Mouse (Mus musculus): Measurements from ENCODE around the gene Taar9. TPM values are rescaled to one million over a fixed set of nuclear protein-coding genes. Genes with fewer than 3 reads are reported as not detected.
"Not testable (repeated sequence)": the region's sequence is repeated elsewhere in the genome, so short reads cannot be mapped to it uniquely, and the experiment has no call there.

Taar9 gene
- polyA plus RNA-seq (2016; fragmentation: Nextera tagmentation; extraction: Ambion mirVana), result not detected in 2 replicates

DNA sequence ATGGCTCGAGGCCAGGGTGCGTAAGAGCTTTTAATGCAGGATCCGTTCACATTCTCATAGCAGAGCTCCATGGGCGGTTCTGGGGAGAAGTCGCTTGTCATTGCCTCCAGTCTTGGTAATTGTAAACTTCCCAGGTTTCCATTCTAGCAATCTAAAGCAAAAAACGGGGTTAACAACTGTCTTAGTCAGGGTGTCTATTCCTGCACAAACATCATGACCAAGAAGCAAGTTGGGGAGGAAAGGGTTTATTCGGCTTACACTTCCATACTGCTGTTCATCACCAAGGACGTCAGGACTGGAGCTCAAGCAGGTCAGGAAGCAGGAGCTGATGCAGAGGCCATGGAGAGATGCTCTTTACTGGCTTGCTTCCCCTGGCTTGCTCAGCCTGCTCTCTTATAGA, at the start of gene Taar9:
Gene Taar9, minus strand, starts transcription at position 101 of the 400 bp plus-strand sequence.
- not testable (repeated sequence) for H3K9me3 ChIP-seq; H3K9ac ChIP-seq; H3K4me1 ChIP-seq; H3K4me3 ChIP-seq; H3K36me3 ChIP-seq; H3K27me3 ChIP-seq (replicated peaks); H3K27ac ChIP-seq; ATAC-seq (ENCODE audit: low FRiP score, low read depth); H3K4me2 ChIP-seq (replicated peaks)
- 87% methylated on average over 8 of the region's 8 CpGs for WGBS

DNA sequence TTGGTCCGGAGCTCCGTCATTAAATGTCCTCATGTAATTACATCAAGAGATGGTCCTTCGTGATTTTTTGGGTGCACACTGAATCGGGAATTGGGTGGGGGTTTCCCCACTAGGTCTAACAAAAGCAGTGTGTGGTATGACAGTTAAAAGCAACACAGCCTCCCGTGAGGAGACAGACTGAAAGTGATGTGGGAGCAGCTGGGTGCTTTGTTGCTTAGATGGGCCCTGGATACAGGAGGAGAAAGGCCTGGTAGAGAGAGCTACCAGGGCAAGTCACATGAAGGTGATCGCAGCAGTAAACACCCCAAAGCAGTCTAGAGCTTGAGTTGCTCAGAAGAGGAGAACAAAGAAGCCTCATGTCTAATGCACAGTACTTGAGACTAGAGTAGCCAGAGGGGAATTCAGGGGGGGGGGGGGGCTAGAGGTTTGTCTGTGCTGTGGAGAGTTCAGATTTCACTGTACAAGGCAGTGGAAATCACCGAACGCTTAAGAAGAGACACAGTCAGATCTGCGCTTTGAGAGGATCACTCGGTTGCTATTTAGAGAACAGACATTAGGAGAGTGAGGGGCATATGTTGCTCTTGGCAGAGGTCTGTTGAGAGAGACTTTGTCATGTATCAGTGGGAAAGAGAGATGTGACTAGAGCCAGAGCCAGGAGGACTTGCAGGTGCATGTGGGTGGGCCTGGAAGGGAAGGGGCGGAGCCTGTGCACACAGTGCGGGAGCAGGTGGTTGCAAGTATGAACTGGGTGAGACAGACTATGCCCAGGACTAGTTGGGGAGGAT, 49.3 kb upstream of the Taar9 start:
- WGBS, result 92% methylated on average over 12 of the region's 12 CpGs
- peaks cover 35% of the 10 kb centered on the region for H3K36me3 ChIP-seq
- H3K4me2 ChIP-seq (replicated peaks), result no peak overlapping the region
- ATAC-seq (ENCODE audit: low FRiP score, low read depth), result peak; percentile 66; the same call in 1 of the 2 replicates
- no peaks in the 10 kb centered on the region for H3K4me1 ChIP-seq
- H3K27ac ChIP-seq, result no peak overlapping the region
- H3K9me3 ChIP-seq, result no peaks in the 10 kb centered on the region
- no peak overlapping the region for H3K4me3 ChIP-seq
- H3K27me3 ChIP-seq (replicated peaks), result no peaks in the 10 kb centered on the region
- no peak overlapping the region for H3K9ac ChIP-seq

DNA sequence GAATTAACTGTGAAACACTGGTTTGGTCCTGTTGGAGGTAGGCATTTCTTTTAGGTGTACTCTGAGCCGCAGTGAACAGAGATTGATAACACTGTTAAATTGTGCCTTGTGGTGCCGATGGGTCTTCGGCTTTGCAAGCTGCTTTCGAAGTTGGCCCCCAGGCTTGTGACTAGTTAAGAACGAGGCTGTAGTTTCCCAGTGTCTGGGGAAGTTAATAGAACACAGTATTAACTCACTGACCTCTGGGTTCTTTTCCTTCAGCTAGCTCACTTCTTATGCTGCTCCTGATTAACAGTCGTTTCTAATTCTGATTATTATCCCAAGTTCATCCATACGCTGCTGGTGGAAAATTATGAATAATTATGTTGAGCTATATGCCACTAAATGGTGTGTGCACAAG, 40.8 kb upstream of the Taar9 start:
- 44% methylated on average over 7 of the region's 7 CpGs for WGBS
- no peaks in the 10 kb centered on the region for H3K9me3 ChIP-seq
- no peaks in the 10 kb centered on the region for H3K27me3 ChIP-seq (replicated peaks)
- H3K9ac ChIP-seq, result 0 out of 2 replicates have a peak overlapping the region, but pooled peaks have one; percentile 17
- H3K4me1 ChIP-seq, result peaks cover 11% of the 10 kb centered on the region; the same call in 1 of the 2 replicates
- peaks cover under 1% of the 10 kb centered on the region; the same call in 1 of the 2 replicates for H3K36me3 ChIP-seq
- H3K4me2 ChIP-seq (replicated peaks), result peak overlapping the region; percentile 60
- H3K4me3 ChIP-seq, result peak overlapping the region; percentile 24
- ATAC-seq (ENCODE audit: low FRiP score, low read depth), result no peak
- no peak overlapping the region for H3K27ac ChIP-seq

DNA sequence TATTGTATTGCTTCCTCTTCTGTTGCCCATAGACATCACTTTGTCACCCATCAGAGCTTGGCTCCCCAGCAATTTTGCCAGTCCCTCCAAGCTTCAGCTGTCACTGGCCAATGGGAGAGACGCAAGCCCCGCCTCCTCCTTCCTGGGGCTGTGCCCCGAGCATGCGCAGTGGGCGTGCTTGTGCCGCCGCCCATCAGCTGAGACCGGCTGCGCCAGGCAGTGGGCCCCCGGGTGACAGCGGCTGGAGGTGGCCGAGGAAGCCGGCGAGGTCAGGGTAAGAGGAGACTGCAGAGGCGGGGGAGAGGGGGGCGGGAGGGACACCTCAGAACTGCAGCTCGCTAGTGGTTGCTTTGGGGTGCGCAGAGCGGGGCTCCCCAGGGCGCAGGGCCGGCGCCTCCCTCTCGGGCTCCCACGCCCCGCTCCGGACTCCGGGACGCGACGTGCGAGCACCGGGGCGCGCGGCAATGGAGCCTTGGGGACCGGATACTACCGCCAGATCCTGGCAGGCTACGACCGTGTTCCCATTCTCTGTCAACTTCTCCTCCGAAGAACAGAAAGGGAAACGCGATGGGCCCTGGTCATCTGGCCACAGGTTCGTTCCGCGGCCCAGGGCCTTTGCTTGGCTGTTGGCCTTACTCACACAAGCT, 39.9 kb upstream of the Taar9 start, which contains the start of gene Stx7:
Gene Stx7, plus strand, starts transcription at position 168 of the 647 bp plus-strand sequence.
- Histone ChIP-seq H3K27me3 (replicated peaks) (no peaks in the 10 kb centered on the region), H3K9ac (peak within 1 kb of the TSS; percentile 64), H3K27ac (no peak within 1 kb of the TSS), H3K36me3 (no peaks in the 10 kb centered on the region), H3K4me3 (peak within 1 kb of the TSS; percentile 67), H3K4me1 (peaks cover 11% of the 10 kb centered on the region; the same call in 1 of the 2 replicates), H3K9me3 (no peaks in the 10 kb centered on the region), H3K4me2 (replicated peaks) (peak within 1 kb of the TSS; percentile 60)
- ATAC-seq (ENCODE audit: low FRiP score, low read depth), result peak; percentile 99
- under 1% methylated on average over 44 of the region's 45 CpGs for WGBS

DNA sequence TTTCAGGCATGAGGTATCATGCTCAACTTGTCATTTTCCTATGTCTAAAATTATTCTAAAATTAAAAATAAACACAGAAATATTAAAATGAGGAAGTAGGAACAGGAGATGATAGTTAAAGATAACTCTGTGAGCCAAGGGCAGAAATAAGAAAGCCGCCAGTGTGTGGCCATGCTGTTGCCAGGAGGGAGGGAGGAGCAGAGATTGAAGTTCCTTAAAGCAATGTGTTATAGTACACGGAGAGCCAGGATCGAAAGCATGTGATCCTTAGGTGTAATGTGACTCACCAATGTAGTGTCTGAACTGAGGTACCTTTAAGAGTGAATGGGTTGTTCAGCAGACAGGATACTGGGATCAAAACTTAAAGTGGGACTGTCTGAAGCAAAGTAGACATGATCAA, 33.4 kb upstream of the Taar9 start:
- Histone ChIP-seq H3K9ac (no peak overlapping the region), H3K36me3 (no peaks in the 10 kb centered on the region), H3K9me3 (no peaks in the 10 kb centered on the region), H3K4me1 (no peaks in the 10 kb centered on the region), H3K27ac (no peak overlapping the region), H3K4me2 (replicated peaks) (no peak overlapping the region), H3K27me3 (replicated peaks) (no peaks in the 10 kb centered on the region), H3K4me3 (no peak overlapping the region)
- WGBS, result 83% methylated on average over 3 of the region's 3 CpGs
- no peak for ATAC-seq (ENCODE audit: low FRiP score, low read depth)

DNA sequence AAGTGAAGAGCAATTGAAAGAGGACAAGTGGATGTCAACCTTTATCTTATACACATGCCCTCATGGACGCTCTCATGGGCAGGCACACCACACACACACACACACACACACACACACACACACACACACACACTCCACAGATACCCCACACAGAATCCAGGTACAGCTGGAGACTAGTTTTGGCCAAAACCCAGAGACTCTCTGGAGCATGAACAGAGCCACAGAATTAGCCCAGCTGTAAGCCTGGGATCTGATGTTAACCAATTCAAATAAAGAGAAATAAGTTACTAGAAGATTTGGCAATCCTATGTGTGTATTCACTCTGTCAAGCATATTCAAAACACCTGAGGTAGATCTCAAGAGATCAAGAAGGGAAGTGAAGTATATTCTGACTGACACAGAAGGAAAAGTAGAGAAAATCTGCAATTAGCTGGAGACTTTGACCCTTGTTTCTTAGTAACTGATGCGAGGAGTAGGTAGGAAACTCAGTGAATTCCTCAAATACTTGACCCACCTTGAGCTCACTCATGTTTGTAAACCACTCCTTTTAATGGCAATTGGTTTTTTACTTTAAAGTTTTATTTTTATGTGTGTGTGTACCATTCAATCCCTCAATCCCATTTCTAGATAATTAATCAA, 29.4 kb upstream of the Taar9 start:
- H3K27me3 ChIP-seq (replicated peaks), result no peaks in the 10 kb centered on the region
- whole genome bisulfite sequencing, result 87% methylated on average over 2 of the region's 2 CpGs
- ATAC-seq (ENCODE audit: low FRiP score, low read depth), result no peak
- no peaks in the 10 kb centered on the region for H3K9me3 ChIP-seq
- H3K27ac ChIP-seq, result no peak overlapping the region
- no peaks in the 10 kb centered on the region for H3K4me1 ChIP-seq
- H3K9ac ChIP-seq, result no peak overlapping the region
- no peaks in the 10 kb centered on the region for H3K36me3 ChIP-seq
- H3K4me3 ChIP-seq, result no peak overlapping the region
- H3K4me2 ChIP-seq (replicated peaks), result no peak overlapping the region

DNA sequence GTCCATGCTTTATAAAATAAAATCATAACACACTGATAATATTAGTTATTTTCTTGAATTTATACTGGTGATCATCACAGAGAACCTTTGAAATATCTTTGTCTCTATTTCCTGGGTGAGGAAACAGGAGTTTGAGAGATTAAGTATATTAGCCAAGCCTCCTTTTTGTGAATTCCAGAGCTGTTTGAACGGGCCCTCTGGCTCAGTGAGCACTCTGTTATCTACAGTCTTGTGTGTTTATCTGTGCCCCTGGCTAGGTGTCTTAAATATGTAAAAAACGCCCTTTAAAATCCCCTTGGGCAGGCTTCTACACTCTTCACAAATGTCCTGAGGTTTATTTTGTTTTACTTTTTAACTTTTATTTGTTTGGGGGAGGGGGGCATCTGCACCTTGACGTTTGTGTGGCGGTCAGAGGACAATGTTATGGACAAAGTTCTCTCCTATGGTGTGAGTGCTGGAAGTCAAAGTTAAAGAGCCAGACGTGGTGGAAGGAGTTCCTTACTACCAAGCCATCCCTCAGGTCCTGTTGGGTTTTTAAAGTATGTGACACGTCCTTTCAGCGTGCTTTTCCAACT, 24.8 kb upstream of the Taar9 start:
- Histone ChIP-seq H3K4me2 (replicated peaks) (no peak overlapping the region), H3K9me3 (no peaks in the 10 kb centered on the region), H3K9ac (no peak overlapping the region), H3K27ac (no peak overlapping the region), H3K36me3 (no peaks in the 10 kb centered on the region), H3K27me3 (replicated peaks) (no peaks in the 10 kb centered on the region), H3K4me1 (no peaks in the 10 kb centered on the region), H3K4me3 (no peak overlapping the region)
- ATAC-seq (ENCODE audit: low FRiP score, low read depth), result no peak
- 64% methylated on average over 7 of the region's 7 CpGs for WGBS

DNA sequence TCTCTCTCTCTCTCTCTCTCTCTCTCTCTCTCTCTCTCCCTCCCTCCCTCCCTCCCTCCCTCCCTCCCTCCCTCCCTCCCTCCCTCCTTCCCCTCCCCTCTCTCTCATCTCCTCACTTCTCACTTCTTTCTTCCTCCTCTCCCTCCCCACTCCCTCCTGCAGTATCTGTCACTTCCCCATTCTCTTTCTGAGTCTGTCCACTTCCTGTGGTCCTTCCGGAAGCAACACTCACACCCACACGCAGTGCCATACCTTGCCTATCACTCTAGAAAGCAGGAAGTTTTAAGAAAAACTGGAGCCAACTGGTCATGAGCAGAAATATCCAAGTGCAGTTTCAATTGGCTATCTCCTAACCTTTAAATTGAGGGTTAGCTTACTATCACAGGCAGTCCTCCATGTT, 23.8 kb upstream of the Taar9 start:
- Histone ChIP-seq H3K9me3 (no peaks in the 10 kb centered on the region), H3K9ac (no peak overlapping the region), H3K4me1 (no peaks in the 10 kb centered on the region), H3K4me2 (replicated peaks) (no peak overlapping the region), H3K4me3 (no peak overlapping the region), H3K36me3 (no peaks in the 10 kb centered on the region), H3K27me3 (replicated peaks) (no peaks in the 10 kb centered on the region), H3K27ac (no peak overlapping the region)
- ATAC-seq (ENCODE audit: low FRiP score, low read depth), result no peak
- 61% methylated on average over 2 of the region's 2 CpGs for WGBS

DNA sequence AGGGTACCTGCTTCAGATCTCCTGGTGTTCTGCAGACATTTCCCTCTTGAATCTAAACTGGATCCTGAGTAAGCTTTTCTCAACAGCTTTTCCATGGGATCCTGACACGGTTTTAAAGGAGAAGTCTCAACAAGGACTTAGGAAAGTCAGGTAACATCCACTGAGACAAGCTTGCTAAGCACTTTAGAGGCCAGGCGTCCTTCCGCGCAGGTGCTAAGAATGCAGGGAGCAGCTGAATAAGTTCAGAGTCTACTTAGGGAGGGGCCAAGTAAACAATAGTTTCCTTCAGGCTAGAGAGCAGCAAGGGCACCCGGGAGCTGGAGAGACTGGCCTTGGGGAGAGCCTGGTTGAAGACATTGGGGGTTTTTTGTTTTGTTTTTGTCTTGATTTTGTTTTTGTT, 22.9 kb upstream of the Taar9 start:
- 0 out of 2 replicates have a peak overlapping the region, but pooled peaks have one; percentile 14 for H3K4me2 ChIP-seq (replicated peaks)
- no peak for ATAC-seq (ENCODE audit: low FRiP score, low read depth)
- H3K36me3 ChIP-seq, result no peaks in the 10 kb centered on the region
- no peaks in the 10 kb centered on the region for H3K4me1 ChIP-seq
- no peaks in the 10 kb centered on the region for H3K27me3 ChIP-seq (replicated peaks)
- 20% methylated on average over 5 of the region's 5 CpGs for WGBS
- H3K4me3 ChIP-seq, result no peak overlapping the region
- no peak overlapping the region for H3K9ac ChIP-seq
- no peaks in the 10 kb centered on the region for H3K9me3 ChIP-seq
- H3K27ac ChIP-seq, result no peak overlapping the region

DNA sequence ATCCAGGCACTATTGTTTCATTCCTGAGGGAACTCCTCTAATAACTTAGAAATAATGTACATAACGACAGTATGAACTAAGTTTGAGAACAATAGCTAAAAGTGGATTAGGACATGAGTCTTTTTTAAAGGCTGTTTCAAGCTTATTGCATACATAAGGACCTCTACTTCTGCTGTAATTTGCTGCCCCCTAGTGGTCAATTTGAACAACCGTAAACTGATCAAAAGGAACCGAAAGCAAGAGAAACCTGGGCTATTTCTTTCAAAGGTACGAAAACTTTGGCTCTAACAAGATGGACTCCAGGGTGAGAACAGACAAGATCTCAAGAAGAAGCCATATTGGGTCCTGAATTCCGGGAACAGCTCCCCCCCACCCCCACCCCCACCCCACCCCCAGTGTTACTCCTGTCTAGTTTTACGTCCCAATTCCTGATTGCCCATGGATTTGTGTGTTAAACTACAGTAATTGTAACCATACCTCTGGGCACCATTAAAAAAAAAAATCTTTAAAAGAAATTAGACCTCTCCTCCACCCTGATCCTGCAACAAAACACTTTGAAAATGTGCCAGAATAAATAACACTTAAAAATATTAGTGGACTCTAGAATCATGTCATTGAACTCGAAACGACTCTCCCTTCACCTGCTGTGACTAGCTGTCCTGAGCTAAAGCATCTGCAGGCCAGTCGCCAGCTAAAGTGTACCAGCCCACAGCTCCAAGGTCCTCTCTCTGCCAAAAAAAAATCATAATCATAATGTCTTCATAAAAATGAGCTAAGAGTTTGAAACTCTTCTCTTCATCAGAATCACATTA, 22.3 kb upstream of the Taar9 start:
- no peak overlapping the region for H3K4me3 ChIP-seq
- H3K27ac ChIP-seq, result no peak overlapping the region
- H3K9me3 ChIP-seq, result no peaks in the 10 kb centered on the region
- WGBS, result 28% methylated on average over 9 of the region's 9 CpGs
- no peaks in the 10 kb centered on the region for H3K36me3 ChIP-seq
- H3K9ac ChIP-seq, result no peak overlapping the region
- peak; percentile 92 for ATAC-seq (ENCODE audit: low FRiP score, low read depth)
- H3K4me2 ChIP-seq (replicated peaks), result peak overlapping the region; percentile 43; the same call in 1 of the 2 replicates
- no peaks in the 10 kb centered on the region for H3K27me3 ChIP-seq (replicated peaks)
- no peaks in the 10 kb centered on the region for H3K4me1 ChIP-seq

DNA sequence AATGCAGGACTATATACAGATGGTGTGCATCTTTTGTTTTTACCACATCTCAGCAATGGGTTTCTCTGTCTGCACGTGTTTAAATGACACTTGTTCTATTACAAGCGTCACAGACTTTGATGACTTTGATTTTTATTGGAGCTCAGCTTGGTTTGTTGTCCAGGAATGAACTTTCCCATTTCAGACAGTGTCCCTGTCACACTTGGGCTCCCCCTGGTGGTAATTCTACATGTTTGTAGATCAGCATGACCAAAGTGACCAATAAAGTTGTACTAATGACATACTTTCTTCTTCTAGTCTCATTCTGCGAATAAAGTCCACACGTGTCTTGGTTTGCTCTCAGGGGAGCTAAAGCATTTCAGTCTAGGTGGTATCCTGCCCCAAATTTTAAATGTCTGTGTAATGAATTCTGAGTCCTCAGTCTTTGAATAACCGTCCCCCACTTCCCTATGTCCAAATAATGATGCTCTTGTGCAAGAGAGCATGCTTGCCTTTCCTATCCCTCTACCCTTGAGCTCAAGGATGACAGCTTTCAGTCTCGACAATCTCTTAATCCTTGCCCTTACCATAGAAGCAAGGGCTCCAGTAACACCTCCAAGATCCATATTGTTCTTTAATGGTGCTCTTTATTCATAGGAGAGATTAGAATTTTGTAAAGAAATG, 1.9 kb upstream of the Taar9 start:
- no peak overlapping the region for H3K9ac ChIP-seq
- H3K27ac ChIP-seq, result no peak overlapping the region
- no peaks in the 10 kb centered on the region for H3K4me1 ChIP-seq
- no peaks in the 10 kb centered on the region for H3K27me3 ChIP-seq (replicated peaks)
- WGBS, result 58% methylated on average over 6 of the region's 6 CpGs
- H3K4me2 ChIP-seq (replicated peaks), result no peak overlapping the region
- ATAC-seq (ENCODE audit: low FRiP score, low read depth), result 0 out of 2 replicates have a peak, but pooled peaks have one; percentile 48
- H3K36me3 ChIP-seq, result no peaks in the 10 kb centered on the region
- H3K4me3 ChIP-seq, result no peak overlapping the region
- 0 out of 2 replicates have a peak, but pooled peaks cover 6% of the 10 kb centered on the region for H3K9me3 ChIP-seq
